Mouse (Mus musculus): ENCODE data around the gene Astl. TPM values are rescaled to one million over a fixed set of nuclear protein-coding genes. Genes with fewer than 3 reads are reported as not detected.

The Astl gene
- total RNA-seq, 2 experiments from 2014 or later, result not detected

GRCm38 (mm10) chr2:127362459-127363281 is 24.2 kb downstream of the Astl start, which contains the start of gene Adra2b:
Adra2b (plus strand) TSS chr2:127363208.
- ATAC-seq (replicated peaks; ENCODE audit: low FRiP score, poor library complexity, severe bottlenecking), result no peak

GRCm38 (mm10) chr2:127363282-127363652 is 24.8 kb downstream of the Astl start:
- no peak for ATAC-seq (replicated peaks; ENCODE audit: low FRiP score, poor library complexity, severe bottlenecking)

GRCm38 (mm10) chr2:127363696-127364095 is 25.3 kb downstream of the Astl start:
- no peak for ATAC-seq (replicated peaks; ENCODE audit: low FRiP score, poor library complexity, severe bottlenecking)

- ATAC-seq (replicated peaks; ENCODE audit: low FRiP score, poor library complexity, severe bottlenecking), result no peak
Observed at GRCm38 (mm10) chr2:127364452-127364851, 26.0 kb downstream of the Astl start.

- ATAC-seq (replicated peaks; ENCODE audit: low FRiP score, poor library complexity, severe bottlenecking), result no peak
Observed at GRCm38 (mm10) chr2:127367126-127367820, 28.8 kb downstream of the Astl start.

GRCm38 (mm10) chr2:127369703-127370376 is 31.4 kb downstream of the Astl start:
- ATAC-seq (replicated peaks; ENCODE audit: low FRiP score, poor library complexity, severe bottlenecking), result no peak

- ATAC-seq (replicated peaks; ENCODE audit: low FRiP score, poor library complexity, severe bottlenecking), result no peak
Observed at GRCm38 (mm10) chr2:127370561-127371483, 32.4 kb downstream of the Astl start.

GRCm38 (mm10) chr2:127371484-127371861 is 33.0 kb downstream of the Astl start:
- no peak for ATAC-seq (replicated peaks; ENCODE audit: low FRiP score, poor library complexity, severe bottlenecking)

- ATAC-seq (replicated peaks; ENCODE audit: low FRiP score, poor library complexity, severe bottlenecking), result no peak
Observed at GRCm38 (mm10) chr2:127372082-127372481, 33.6 kb downstream of the Astl start.

- no peak for ATAC-seq (replicated peaks; ENCODE audit: low FRiP score, poor library complexity, severe bottlenecking)
Observed at GRCm38 (mm10) chr2:127374131-127374530, 35.7 kb downstream of the Astl start.

GRCm38 (mm10) chr2:127375087-127375486 is 36.6 kb downstream of the Astl start:
- ATAC-seq (replicated peaks; ENCODE audit: low FRiP score, poor library complexity, severe bottlenecking), result no peak

GRCm38 (mm10) chr2:127375759-127376341 is 37.4 kb downstream of the Astl start:
- no peak for ATAC-seq (replicated peaks; ENCODE audit: low FRiP score, poor library complexity, severe bottlenecking)

- ATAC-seq (replicated peaks; ENCODE audit: low FRiP score, poor library complexity, severe bottlenecking), result no peak
Observed at GRCm38 (mm10) chr2:127376423-127377051, 38.1 kb downstream of the Astl start.

- ATAC-seq (replicated peaks; ENCODE audit: low FRiP score, poor library complexity, severe bottlenecking), result no peak
Observed at GRCm38 (mm10) chr2:127377942-127378610, 39.6 kb downstream of the Astl start.

- no peak for ATAC-seq (replicated peaks; ENCODE audit: low FRiP score, poor library complexity, severe bottlenecking)
Observed at GRCm38 (mm10) chr2:127378611-127378990, 40.2 kb downstream of the Astl start.

GRCm38 (mm10) chr2:127379250-127379649 is 40.8 kb downstream of the Astl start:
- ATAC-seq (replicated peaks; ENCODE audit: low FRiP score, poor library complexity, severe bottlenecking), result no peak

- no peak for ATAC-seq (replicated peaks; ENCODE audit: low FRiP score, poor library complexity, severe bottlenecking)
Observed at GRCm38 (mm10) chr2:127383881-127384280, 45.4 kb downstream of the Astl start.

- no peak for ATAC-seq (replicated peaks; ENCODE audit: low FRiP score, poor library complexity, severe bottlenecking)
Observed at GRCm38 (mm10) chr2:127387521-127387920, 49.1 kb downstream of the Astl start.

All from erythroid progenitor cell, adult 5-6 weeks (primary cell).